Mouse (Mus musculus) left cerebral cortex, adult 2 months (tissue): ENCODE measurements at regions not wholly inside any gene's neighbourhood (a gene's known extent, or its start where the extent isn't known, plus 50 kb on each side); places are given as distances from the start of the nearest gene placed in this dataset.

Experiments used
- DNase-seq, 2 experiments: peaks; one replicate each; pipeline ENCODE4 v3.0.0; 2021 to 2022; ENCODE audit warnings: low spot score in 2 of 2, mixed read lengths in 1 of 2; ENCODE audit errors: extremely low spot score in 1 of 2
- H3K27ac ChIP-seq: fragments of 200-600 bp; 2 replicates; pipeline ENCODE4 v1.8.1; 2022
- H3K4me3 ChIP-seq: fragments of 200-600 bp; 2 replicates; pipeline ENCODE4 v1.8.1; 2022
- CTCF ChIP-seq: fragments of 200-600 bp; IDR thresholded peaks from 2 replicates; pipeline ENCODE4 v1.8.1; 2022; ENCODE audit warnings: antibody characterized with exemption, mild to moderate bottlenecking, moderate library complexity
- intact Hi-C: fragments of 180-260 bp; cut with DNase I; formaldehyde crosslinking; loops from one replicate; pipeline ENCODE4 v1.15.1; 2025

GRCm38 (mm10) chr1:35782668-35783067, 285.5 kb upstream of the Hs6st1 start:
- Histone ChIP-seq H3K4me3 (no peak overlapping the region), H3K27ac (no peak overlapping the region)
- intact Hi-C loops = no loop called here
- TF ChIP-seq CTCF = no peak
- DNase-seq = no peak

DNA sequence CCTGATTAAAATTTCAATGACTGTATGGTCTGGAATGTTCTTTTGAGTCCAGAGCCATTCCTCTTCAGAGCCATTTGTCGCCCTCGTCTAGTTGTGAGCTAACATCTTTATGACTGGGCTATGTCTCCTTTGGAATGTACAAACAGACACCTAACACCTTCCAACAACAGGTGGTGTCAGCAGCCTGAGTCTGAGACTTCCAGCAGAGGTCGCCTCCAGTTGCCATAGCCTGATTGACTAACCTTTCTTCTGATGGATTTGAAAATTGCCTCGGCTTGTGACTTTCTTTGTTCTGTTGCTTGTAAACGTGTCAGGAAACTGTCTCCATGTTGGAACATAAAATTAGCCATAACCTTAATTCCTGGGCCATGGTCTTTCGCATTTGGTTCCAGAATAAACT, 284.8 kb upstream of the Hs6st1 start:
- Histone ChIP-seq H3K27ac (no peak overlapping the region), H3K4me3 (no peak overlapping the region)
- no peak for DNase-seq
- intact Hi-C loops = no loop called here
- no peak for TF ChIP-seq CTCF

DNA sequence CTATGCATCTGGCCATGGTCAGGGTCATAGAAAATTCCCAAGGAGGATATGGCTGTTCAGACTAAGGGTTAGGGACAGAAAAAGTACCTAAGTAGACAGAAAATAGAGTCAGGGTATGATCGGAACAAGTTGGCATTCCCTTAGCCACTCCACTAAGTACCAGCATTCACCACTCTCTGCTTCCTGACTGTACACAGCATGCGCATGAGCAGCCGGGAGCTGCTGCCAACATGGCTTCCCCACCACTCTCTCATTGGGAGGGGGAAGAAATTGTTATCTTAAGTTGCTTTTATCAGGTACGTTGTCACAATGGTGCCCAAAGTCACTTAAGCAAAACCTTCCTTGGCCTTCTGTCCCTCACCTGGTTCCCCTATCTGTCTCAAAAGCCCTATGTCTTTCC, 282.0 kb upstream of the Hs6st1 start:
- DNase-seq = no peak
- intact Hi-C loops = no loop called here
- no peak for TF ChIP-seq CTCF
- H3K27ac ChIP-seq = no peak overlapping the region
- H3K4me3 ChIP-seq = no peak overlapping the region

GRCm38 (mm10) chr1:35786668-35787213, 281.5 kb upstream of the Hs6st1 start:
- Histone ChIP-seq H3K27ac (no peak overlapping the region), H3K4me3 (no peak overlapping the region)
- DNase-seq = no peak
- intact Hi-C loops = no loop called here
- TF ChIP-seq CTCF = no peak

- no peak for DNase-seq
- H3K4me3 ChIP-seq = no peak overlapping the region
- no peak overlapping the region for H3K27ac ChIP-seq
- intact Hi-C loops = no loop called here
- no peak for TF ChIP-seq CTCF
These were observed 271.1 kb upstream of the Hs6st1 start for GRCm38 (mm10) chr1:35797064-35797463.

DNA sequence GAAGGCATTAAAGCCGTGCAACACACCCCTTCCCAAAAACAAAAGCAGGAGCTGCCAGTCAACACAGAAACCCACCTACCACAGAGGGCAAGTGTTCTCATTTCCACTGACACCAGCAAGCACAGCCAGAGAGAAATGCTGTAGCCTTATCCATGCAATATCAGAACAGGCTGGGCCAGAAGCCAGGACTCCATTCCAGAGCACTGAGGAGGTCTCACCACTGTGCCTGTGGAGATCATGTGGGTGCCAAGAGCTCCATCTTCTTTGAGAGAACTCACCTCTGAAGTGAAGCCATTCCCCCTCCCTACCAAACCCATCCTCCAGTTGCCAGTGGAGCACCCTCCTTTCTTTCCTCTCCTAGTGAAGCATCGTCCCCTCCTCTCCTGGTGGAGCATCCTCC, 270.7 kb upstream of the Hs6st1 start:
- no peak overlapping the region for H3K4me3 ChIP-seq
- no peak for TF ChIP-seq CTCF
- no peak overlapping the region for H3K27ac ChIP-seq
- intact Hi-C loops = no loop called here
- DNase-seq = no peak

GRCm38 (mm10) chr1:35805546-35805945, 262.7 kb upstream of the Hs6st1 start:
- TF ChIP-seq CTCF = no peak
- no peak for DNase-seq
- no peak overlapping the region for H3K27ac ChIP-seq
- H3K4me3 ChIP-seq = no peak overlapping the region
- intact Hi-C loops = no loop called here

GRCm38 (mm10) chr1:35806329-35806728, 261.9 kb upstream of the Hs6st1 start:
- Histone ChIP-seq H3K27ac (no peak overlapping the region), H3K4me3 (no peak overlapping the region)
- intact Hi-C loops = no loop called here
- no peak for TF ChIP-seq CTCF
- no peak for DNase-seq

- H3K27ac ChIP-seq = no peak overlapping the region
- no peak for TF ChIP-seq CTCF
- no peak for DNase-seq
- H3K4me3 ChIP-seq = no peak overlapping the region
- intact Hi-C loops = no loop called here
These were observed 261.5 kb upstream of the Hs6st1 start for GRCm38 (mm10) chr1:35806731-35807130.

- intact Hi-C loops = no loop called here
- Histone ChIP-seq H3K27ac (no peak overlapping the region), H3K4me3 (no peak overlapping the region)
- TF ChIP-seq CTCF = no peak; the same call in 1 of the 2 replicates
- no peak for DNase-seq
These were observed 259.3 kb upstream of the Hs6st1 start for GRCm38 (mm10) chr1:35808894-35809293.

DNA sequence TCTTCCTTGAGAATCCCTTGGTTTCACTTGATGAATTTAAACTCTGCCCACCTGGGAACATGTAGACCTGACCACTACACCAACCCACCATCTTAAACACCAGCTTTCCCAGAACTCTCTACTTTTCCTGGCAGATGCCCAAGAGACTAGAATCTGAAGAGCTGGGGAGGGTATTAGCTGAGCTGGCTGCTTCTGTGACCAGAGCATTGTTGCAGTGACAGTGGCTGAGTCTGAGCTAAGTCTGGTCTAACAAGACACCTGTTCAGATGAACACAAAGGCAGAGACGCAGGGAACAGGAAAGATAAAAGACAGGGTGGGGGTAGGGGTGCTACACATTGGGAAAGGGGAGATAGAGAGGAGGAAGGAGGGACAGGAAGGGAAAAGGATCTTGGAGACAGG, 258.9 kb upstream of the Hs6st1 start:
- no peak for TF ChIP-seq CTCF
- Histone ChIP-seq H3K27ac (no peak overlapping the region), H3K4me3 (no peak overlapping the region)
- intact Hi-C loops = no loop called here
- DNase-seq = no peak

DNA sequence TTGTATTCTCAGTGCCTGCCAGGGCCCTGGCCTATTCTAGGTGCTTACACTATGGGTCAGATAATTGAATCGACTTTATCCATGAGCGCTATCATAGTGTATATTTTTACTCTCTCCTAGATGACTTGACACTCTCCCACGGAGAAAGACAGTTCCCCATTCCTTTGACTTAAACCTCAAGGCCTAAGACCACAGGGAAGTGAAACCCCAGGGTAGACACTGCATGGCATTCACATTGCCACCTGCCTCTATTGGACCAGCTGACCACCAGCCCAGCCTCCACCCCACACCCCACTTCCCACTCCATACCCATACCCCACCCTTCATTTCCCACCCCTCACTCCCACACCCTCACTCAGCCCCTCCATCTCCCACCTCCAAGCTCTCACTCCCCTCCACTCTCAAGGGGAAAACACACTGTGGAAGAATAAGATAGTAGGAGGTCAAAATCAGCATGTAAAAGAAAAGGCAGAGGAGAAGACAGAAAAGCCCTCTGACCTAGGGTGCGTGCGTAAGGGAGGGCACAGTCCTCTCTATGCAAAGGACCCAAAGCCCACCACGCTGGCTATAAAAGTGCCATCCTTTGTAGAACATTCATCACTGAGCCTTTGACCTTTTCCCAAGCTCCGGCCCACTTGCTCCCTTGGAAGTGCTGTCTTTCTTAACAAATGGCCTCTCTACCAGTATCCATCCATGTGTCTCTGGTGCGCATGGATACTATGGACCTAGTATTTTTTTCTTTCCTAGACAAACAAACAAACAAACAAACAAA, 257.4 kb upstream of the Hs6st1 start:
- DNase-seq = no peak
- TF ChIP-seq CTCF = no peak
- Histone ChIP-seq H3K27ac (no peak overlapping the region), H3K4me3 (no peak overlapping the region)
- intact Hi-C loops = no loop called here

GRCm38 (mm10) chr1:35811380-35811779, 256.8 kb upstream of the Hs6st1 start:
- Histone ChIP-seq H3K4me3 (no peak overlapping the region), H3K27ac (no peak overlapping the region)
- DNase-seq = no peak
- intact Hi-C loops = no loop called here
- TF ChIP-seq CTCF = no peak
